Mouse (Mus musculus) limb, embryonic 11.5 days (tissue): ENCODE measurements around the gene Agap1. TPM values are rescaled to one million over a fixed set of nuclear protein-coding genes. Genes with fewer than 3 reads are reported as not detected.

ENCODE experiments used
- ATAC-seq: fragments of 200-750 bp; cut with Nextera tagmentation; 2 replicates; pipeline ENCODE4 v1.8.0; 2017; ENCODE audit warnings: low read depth; ENCODE audit not compliant: insufficient number of reproducible peaks, low FRiP score, low TSS enrichment
- DNase-seq: peaks from one replicate; pipeline ENCODE4 v3.0.0-alpha.2; 2015; ENCODE audit warnings: low spot score
- H3K27ac ChIP-seq: fragments of 300-500 bp; sonication (generic); replicated peaks from 2 replicates; pipeline ENCODE4 v1.5.1; 2014; ENCODE audit warnings: low read depth, mild to moderate bottlenecking, low read length
- H3K27me3 ChIP-seq: fragments of 300-500 bp; sonication (generic); 2 replicates; pipeline ENCODE4 v1.6.1; 2014; ENCODE audit warnings: mild to moderate bottlenecking, low read length, mixed read lengths; ENCODE audit not compliant: control insufficient read depth, insufficient read depth
- H3K36me3 ChIP-seq: fragments of 300-500 bp; sonication (generic); 2 replicates; pipeline ENCODE4 v1.6.1; 2014; ENCODE audit warnings: mild to moderate bottlenecking, low read length, moderate library complexity, mixed read lengths; ENCODE audit not compliant: control insufficient read depth, insufficient read depth
- H3K4me1 ChIP-seq: fragments of 300-500 bp; sonication (generic); 2 replicates; pipeline ENCODE4 v1.6.1; 2014; ENCODE audit warnings: low read length, mixed read lengths; ENCODE audit not compliant: control insufficient read depth, insufficient read depth
- H3K4me2 ChIP-seq: fragments of 300-500 bp; sonication (generic); 2 replicates; pipeline ENCODE4 v1.6.1; 2014; ENCODE audit warnings: low read depth, mild to moderate bottlenecking, moderate library complexity; ENCODE audit not compliant: severe bottlenecking
- H3K4me3 ChIP-seq: fragments of 300-500 bp; sonication (generic); 2 replicates; pipeline ENCODE4 v1.5.1; 2014; ENCODE audit warnings: low read depth, low read length
- H3K9ac ChIP-seq: fragments of 300-500 bp; sonication (generic); 2 replicates; pipeline ENCODE4 v1.6.1; 2014; ENCODE audit warnings: mild to moderate bottlenecking, low read length
- H3K9me3 ChIP-seq: fragments of 300-500 bp; sonication (generic); 2 replicates; pipeline ENCODE4 v1.6.1; 2016; ENCODE audit warnings: low read length; ENCODE audit not compliant: control insufficient read depth
- WGBS: fragments of 180-500 bp; shearing (Covaris S2); extraction: QIAGEN DNeasy Blood & Tissue Kit; methylation state at CpG from one replicate; pipeline ENCODE4 v1.1.7; 2014; 5-methylcytosine and 5-hydroxymethylcytosine counted together
- polyA plus RNA-seq: library from polyadenylated mRNA; unstranded; fragments of >200 nt; fragmentation: Nextera tagmentation; extraction: Ambion mirVana; gene quantifications from 2 replicates; pipeline ENCODE4 v1.2.1, GENCODE M21; 2014

Agap1 gene
- polyA plus RNA-seq, 1 experiment from 2014 or later, result 14.0 TPM

DNA sequence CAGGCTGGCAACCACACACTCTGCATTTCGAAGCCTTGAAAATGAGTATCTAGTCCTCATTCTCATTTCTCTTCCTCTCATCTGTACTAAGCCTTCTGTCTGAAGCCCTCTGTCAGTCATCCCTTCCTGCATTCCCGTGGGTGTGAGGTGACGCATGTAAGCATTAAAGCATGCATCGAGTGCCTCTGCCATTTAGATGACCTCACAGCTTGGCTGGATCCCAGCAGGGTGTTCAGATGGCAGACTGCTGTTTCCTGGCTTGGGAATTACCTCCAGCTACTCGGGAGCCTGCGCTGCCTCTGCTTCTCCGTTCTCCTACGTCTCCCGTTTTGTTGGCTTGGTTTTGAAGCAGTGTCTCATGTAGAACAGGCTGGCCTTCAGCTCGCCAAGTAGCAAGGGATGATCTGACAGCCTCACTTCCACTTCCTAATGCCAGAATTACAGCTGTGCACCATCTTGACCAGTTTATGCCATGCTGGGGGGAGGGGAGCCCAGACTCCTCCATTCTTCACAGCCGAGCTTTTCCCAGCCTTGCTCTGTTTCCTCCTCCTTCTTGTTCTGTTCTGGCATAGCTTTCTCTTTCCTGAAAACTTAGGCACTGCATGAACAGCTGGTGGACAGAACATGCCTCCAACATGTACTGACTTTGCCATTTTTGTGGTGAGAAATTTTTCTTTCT lies 202.2 kb downstream of the Agap1 start:
- Histone ChIP-seq H3K9ac (no peak overlapping the region), H3K36me3 (no peaks in the 10 kb centered on the region; the same call in 1 of the 2 replicates), H3K9me3 (no peaks in the 10 kb centered on the region), H3K4me2 (no peak overlapping the region), H3K27me3 (no peaks in the 10 kb centered on the region), H3K4me3 (no peak overlapping the region), H3K27ac (no peak overlapping the region), H3K4me1 (peaks cover 10% of the 10 kb centered on the region)
- ATAC-seq, result no peak
- no peak for DNase-seq
- WGBS, result 38% methylated on average over 11 of the region's 11 CpGs

DNA sequence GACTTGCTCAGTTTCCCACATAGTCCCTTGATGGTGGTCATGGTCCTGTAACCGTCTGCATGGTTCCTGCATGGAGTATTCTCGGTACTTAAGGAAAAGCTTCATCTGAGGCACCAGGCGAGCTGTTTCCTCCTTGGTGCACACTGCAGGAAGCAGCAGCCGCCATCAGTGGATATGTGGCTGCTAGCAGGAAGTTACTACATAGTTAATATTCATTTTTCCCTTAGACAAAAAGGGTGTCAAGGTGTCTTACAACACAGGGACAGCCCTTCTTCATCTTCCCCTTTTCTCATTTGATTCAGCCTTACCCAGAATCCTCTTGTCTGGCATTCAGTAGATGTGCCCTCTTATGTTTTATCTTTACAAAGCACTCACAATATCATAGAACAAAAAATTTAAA lies 206.2 kb downstream of the Agap1 start:
- peaks cover 2% of the 10 kb centered on the region; the same call in 1 of the 2 replicates for H3K36me3 ChIP-seq
- H3K9ac ChIP-seq, result no peak overlapping the region
- DNase-seq (no peak), ATAC-seq (no peak)
- H3K9me3 ChIP-seq, result no peaks in the 10 kb centered on the region
- H3K4me2 ChIP-seq, result no peak overlapping the region
- no peak overlapping the region for H3K27ac ChIP-seq
- no peaks in the 10 kb centered on the region for H3K27me3 ChIP-seq
- H3K4me1 ChIP-seq, result peaks cover 10% of the 10 kb centered on the region
- 89% methylated on average over 4 of the region's 4 CpGs for WGBS
- H3K4me3 ChIP-seq, result no peak overlapping the region

DNA sequence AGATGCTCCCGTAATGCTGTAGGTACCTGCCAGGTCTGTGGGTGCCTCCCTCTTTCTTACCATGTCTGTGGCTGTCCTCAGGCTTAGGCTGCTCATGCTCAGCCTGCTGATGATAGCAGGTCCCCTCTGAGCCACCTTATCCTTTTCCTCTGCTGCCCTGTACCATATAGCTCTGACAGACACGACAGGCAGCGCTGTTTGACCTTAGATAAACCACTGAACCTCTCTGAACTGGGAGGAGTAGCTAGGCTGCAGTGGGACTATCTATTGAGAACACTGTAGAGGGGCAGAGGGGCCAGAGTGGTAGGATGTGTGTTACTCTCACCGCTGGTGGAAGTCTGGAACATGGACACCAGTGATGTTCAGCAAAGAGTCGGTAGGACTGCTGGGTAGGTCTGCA lies 211.5 kb downstream of the Agap1 start:
- 90% methylated on average over 5 of the region's 5 CpGs for WGBS
- H3K36me3 ChIP-seq, result peaks cover 2% of the 10 kb centered on the region; the same call in 1 of the 2 replicates

DNA sequence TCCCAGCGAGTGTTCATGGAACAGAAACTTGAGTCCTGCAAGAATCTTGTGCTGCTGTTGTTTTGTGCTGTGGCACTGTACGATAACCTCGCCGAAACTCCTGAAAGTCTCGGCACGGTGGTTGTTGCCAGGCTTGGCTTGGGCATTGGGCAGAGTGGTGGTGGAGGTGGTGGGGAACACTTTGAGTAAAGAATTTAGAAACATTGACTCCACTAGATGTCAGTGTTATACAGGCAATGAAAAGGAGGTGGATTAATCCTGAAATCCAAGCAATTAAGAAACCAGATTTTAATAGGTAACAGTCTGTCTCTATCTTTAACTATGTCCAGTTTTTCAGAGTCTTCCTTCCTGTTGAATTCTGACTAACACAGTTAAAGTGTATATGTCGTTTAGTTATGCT lies 212.8 kb downstream of the Agap1 start:
- H3K4me3 ChIP-seq, result no peak overlapping the region
- no peak overlapping the region for H3K9ac ChIP-seq
- H3K4me2 ChIP-seq, result no peak overlapping the region
- DNase-seq (no peak), ATAC-seq (no peak)
- WGBS, result 82% methylated on average over 7 of the region's 7 CpGs
- peaks cover 8% of the 10 kb centered on the region for H3K4me1 ChIP-seq
- H3K27ac ChIP-seq, result no peak overlapping the region
- no peaks in the 10 kb centered on the region for H3K9me3 ChIP-seq
- H3K36me3 ChIP-seq, result peaks cover 2% of the 10 kb centered on the region; the same call in 1 of the 2 replicates
- H3K27me3 ChIP-seq, result no peaks in the 10 kb centered on the region

More for the DNA sequence above, 211.5 kb downstream of the Agap1 start:
- DNase-seq, result no peak
- peaks cover 8% of the 10 kb centered on the region for H3K4me1 ChIP-seq
- no peak for ATAC-seq
- no peak overlapping the region for H3K4me3 ChIP-seq
- H3K27me3 ChIP-seq, result no peaks in the 10 kb centered on the region
- H3K27ac ChIP-seq, result no peak overlapping the region
- H3K4me2 ChIP-seq, result no peak overlapping the region
- no peak overlapping the region for H3K9ac ChIP-seq
- H3K9me3 ChIP-seq, result no peaks in the 10 kb centered on the region

DNA sequence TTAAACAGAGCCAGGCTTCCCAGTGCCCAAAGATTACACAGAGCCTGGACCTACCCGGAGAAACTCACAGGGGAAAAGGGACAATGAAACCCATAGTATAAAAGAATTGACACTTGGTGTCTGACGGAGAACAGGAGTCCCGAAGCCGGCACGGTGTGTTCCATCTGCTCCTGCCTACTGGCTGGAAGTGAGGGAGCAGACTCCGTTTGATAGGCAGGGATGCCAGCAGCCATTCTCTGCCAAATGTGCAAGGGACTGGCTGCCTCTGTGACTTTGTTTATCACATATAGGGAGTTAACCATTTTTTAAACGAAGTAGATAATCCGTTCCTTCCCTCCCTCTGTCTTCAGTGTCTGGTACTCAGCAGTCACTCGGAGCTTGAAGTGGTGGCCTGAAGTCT lies 214.0 kb downstream of the Agap1 start:
- Histone ChIP-seq H3K4me3 (no peak overlapping the region), H3K9ac (no peak overlapping the region), H3K4me2 (no peak overlapping the region), H3K9me3 (no peaks in the 10 kb centered on the region), H3K27ac (no peak overlapping the region), H3K4me1 (peaks cover 8% of the 10 kb centered on the region), H3K27me3 (no peaks in the 10 kb centered on the region), H3K36me3 (peaks cover 8% of the 10 kb centered on the region; the same call in 1 of the 2 replicates)
- WGBS, result 58% methylated on average over 9 of the region's 9 CpGs
- ATAC-seq, result no peak
- DNase-seq, result no peak

DNA sequence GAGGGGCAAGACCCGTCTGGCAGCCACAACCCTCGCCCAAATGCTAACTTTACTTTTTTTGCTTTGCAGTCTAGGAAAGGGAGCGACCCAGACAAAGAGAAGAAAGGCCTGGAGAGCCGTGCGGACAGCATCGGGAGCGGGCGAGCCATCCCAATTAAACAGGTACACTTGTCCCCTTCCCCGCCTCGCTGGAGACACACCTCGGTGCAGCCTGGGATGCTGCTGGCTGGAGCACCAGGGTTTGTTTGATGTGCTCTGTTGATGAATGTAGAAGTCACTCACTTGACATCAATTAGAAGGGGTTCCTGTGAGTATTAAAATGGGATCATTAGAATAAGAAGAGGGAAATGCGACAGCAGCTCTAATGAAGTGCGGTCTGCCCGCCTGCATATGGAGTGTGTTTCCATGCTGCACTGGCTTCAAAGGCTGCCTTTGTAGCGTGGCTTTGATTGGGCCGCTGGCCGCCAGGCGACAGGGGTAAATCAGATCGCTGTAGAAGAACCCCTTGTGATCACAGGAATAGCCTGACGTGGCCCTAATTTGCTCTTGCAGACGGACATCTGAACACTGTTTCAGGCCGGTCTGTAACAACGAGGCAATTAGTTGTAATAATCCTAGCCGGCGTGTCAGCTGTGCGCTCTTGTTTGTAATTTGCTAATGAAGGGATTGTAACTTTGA lies 216.6 kb downstream of the Agap1 start:
- peaks cover 8% of the 10 kb centered on the region for H3K4me1 ChIP-seq

DNA sequence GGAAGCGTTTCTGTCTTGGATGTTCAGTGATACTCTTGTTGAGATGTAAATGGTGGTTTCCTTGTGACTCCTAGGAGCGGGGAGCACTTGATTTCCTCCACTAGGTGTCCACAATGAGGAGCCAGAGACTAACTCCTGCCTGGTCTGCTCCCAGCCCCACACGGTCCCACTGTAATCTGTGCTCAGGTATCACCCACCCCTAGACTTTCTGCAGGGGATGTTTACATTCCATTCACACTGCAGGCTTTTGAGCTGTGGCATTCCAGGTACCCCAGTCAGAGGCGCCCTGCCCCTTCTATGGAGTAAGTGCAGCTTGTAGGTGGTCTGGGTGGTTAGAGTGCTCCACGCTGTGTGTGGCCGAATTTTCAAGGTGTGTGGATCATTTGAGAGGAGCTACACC lies 218.5 kb downstream of the Agap1 start:
- Histone ChIP-seq H3K4me3 (no peak overlapping the region), H3K27me3 (no peaks in the 10 kb centered on the region), H3K9me3 (no peaks in the 10 kb centered on the region), H3K4me1 (peaks cover 8% of the 10 kb centered on the region), H3K4me2 (no peak overlapping the region), H3K36me3 (peaks cover 8% of the 10 kb centered on the region; the same call in 1 of the 2 replicates), H3K9ac (no peak overlapping the region), H3K27ac (no peak overlapping the region)
- ATAC-seq, result no peak
- DNase-seq, result no peak
- WGBS, result 84% methylated on average over 6 of the region's 6 CpGs

More for the DNA sequence above, 216.6 kb downstream of the Agap1 start:
- Histone ChIP-seq H3K27me3 (no peaks in the 10 kb centered on the region), H3K27ac (no peak overlapping the region), H3K4me3 (no peak overlapping the region), H3K4me2 (no peak overlapping the region), H3K9me3 (no peaks in the 10 kb centered on the region), H3K9ac (no peak overlapping the region), H3K36me3 (peaks cover 8% of the 10 kb centered on the region; the same call in 1 of the 2 replicates)
- WGBS, result 27% methylated on average over 26 of the region's 26 CpGs
- DNase-seq (peak; percentile 68), ATAC-seq (no peak)

DNA sequence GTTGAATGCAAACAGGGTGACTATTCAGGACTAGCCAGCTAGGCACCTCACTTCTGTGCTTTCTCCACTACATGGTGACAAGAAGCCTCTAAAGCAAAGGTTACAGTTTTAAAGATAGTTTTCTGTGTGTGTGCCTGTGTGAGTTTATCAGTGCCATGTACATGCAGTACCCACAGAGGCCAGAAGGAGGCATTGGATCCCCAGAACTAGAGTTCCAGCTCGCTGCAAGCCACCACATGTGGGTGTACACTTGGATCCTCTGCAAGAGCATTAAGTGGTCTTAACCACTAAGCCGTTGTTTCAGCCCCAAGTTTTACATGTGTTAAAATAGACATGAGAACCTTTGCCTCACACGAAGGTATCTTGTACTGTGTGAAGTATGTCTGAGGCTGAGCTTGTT lies 219.1 kb downstream of the Agap1 start:
- Histone ChIP-seq H3K4me2 (no peak overlapping the region), H3K27ac (no peak overlapping the region), H3K9ac (no peak overlapping the region), H3K36me3 (peaks cover 8% of the 10 kb centered on the region; the same call in 1 of the 2 replicates), H3K4me3 (no peak overlapping the region), H3K27me3 (no peaks in the 10 kb centered on the region), H3K4me1 (peaks cover 8% of the 10 kb centered on the region), H3K9me3 (no peaks in the 10 kb centered on the region)
- WGBS, result 91% methylated on average over 3 of the region's 3 CpGs
- no peak for ATAC-seq
- peak; percentile 58 for DNase-seq
